Mouse (Mus musculus): Measurements from ENCODE around the gene Nol4l. TPM values are rescaled to one million over a fixed set of nuclear protein-coding genes. Genes with fewer than 3 reads are reported as not detected.
A peak's percentile ranks its signal among the peaks of the same experiment; 100 is the strongest.

The Nol4l gene
- polyA plus RNA-seq, 1 experiment from 2014 or later, result 6.9 TPM

- Histone ChIP-seq H3K9me3 (replicated peaks) (no peaks in the 10 kb centered on the region), H3K4me3 (peak overlapping the region; percentile 65), H3K27ac (peak overlapping the region; percentile 86), H3K36me3 (no peaks in the 10 kb centered on the region), H3K9ac (peak overlapping the region; percentile 66), H3K27me3 (0 out of 2 replicates have a peak, but pooled peaks cover 2% of the 10 kb centered on the region), H3K4me1 (replicated peaks) (peaks cover 60% of the 10 kb centered on the region), H3K4me2 (peak overlapping the region; percentile 93)
- WGBS, result 28% methylated on average over 2 of the region's 2 CpGs
- no peak; the same call in 1 of the 2 replicates for ATAC-seq (replicated peaks; ENCODE audit: insufficient number of reproducible peaks, insufficient read depth, low FRiP score, low read depth)
Observed at GRCm38 (mm10) chr2:153493393-153493731, 36.4 kb downstream of the Nol4l start.

GRCm38 (mm10) chr2:153492573-153493392 lies 37.0 kb downstream of the Nol4l start, which contains the start of gene 4930404H24Rik:
Gene 4930404H24Rik (plus strand): TSS chr2:153492790.
- peak within 1 kb of the TSS; percentile 86 for H3K27ac ChIP-seq
- 0 out of 2 replicates have a peak, but pooled peaks cover 2% of the 10 kb centered on the region for H3K27me3 ChIP-seq
- H3K4me2 ChIP-seq, result peak within 1 kb of the TSS; percentile 93
- peak within 1 kb of the TSS; percentile 65 for H3K4me3 ChIP-seq
- peak; percentile 47 for ATAC-seq (replicated peaks; ENCODE audit: insufficient number of reproducible peaks, insufficient read depth, low FRiP score, low read depth)
- peak within 1 kb of the TSS; percentile 66 for H3K9ac ChIP-seq
- under 1% methylated on average over 83 of the region's 83 CpGs for WGBS
- no peaks in the 10 kb centered on the region for H3K9me3 ChIP-seq (replicated peaks)
- H3K36me3 ChIP-seq, result no peaks in the 10 kb centered on the region
- peaks cover 60% of the 10 kb centered on the region for H3K4me1 ChIP-seq (replicated peaks)

GRCm38 (mm10) chr2:153492179-153492517 lies 37.6 kb downstream of the Nol4l start:
- Histone ChIP-seq H3K27me3 (0 out of 2 replicates have a peak, but pooled peaks cover 2% of the 10 kb centered on the region), H3K36me3 (no peaks in the 10 kb centered on the region), H3K9me3 (replicated peaks) (no peaks in the 10 kb centered on the region), H3K4me3 (peak overlapping the region; percentile 65), H3K9ac (peak overlapping the region; percentile 66), H3K4me2 (peak overlapping the region; percentile 93), H3K4me1 (replicated peaks) (peaks cover 57% of the 10 kb centered on the region), H3K27ac (peak overlapping the region; percentile 59)
- ATAC-seq (replicated peaks; ENCODE audit: insufficient number of reproducible peaks, insufficient read depth, low FRiP score, low read depth), result no peak; the same call in 1 of the 2 replicates
- 1% methylated on average over 24 of the region's 24 CpGs for WGBS

- no peaks in the 10 kb centered on the region for H3K9me3 ChIP-seq (replicated peaks)
- WGBS, result 23% methylated on average over 18 of the region's 18 CpGs
- H3K36me3 ChIP-seq, result no peaks in the 10 kb centered on the region
- H3K27ac ChIP-seq, result peak overlapping the region; percentile 59; the same call in 1 of the 2 replicates
- H3K4me3 ChIP-seq, result peak overlapping the region; percentile 65
- peaks cover 53% of the 10 kb centered on the region for H3K4me1 ChIP-seq (replicated peaks)
- ATAC-seq (replicated peaks; ENCODE audit: insufficient number of reproducible peaks, insufficient read depth, low FRiP score, low read depth), result no peak
- 0 out of 2 replicates have a peak, but pooled peaks cover 2% of the 10 kb centered on the region for H3K27me3 ChIP-seq
- H3K4me2 ChIP-seq, result peak overlapping the region; percentile 93
- H3K9ac ChIP-seq, result peak overlapping the region; percentile 66
Observed at GRCm38 (mm10) chr2:153491512-153492178, 38.1 kb downstream of the Nol4l start.

GRCm38 (mm10) chr2:153490940-153491339 lies 38.8 kb downstream of the Nol4l start:
- H3K9me3 ChIP-seq (replicated peaks), result no peaks in the 10 kb centered on the region
- no peak overlapping the region for H3K4me2 ChIP-seq
- no peak overlapping the region for H3K27ac ChIP-seq
- 0 out of 2 replicates have a peak, but pooled peaks cover 2% of the 10 kb centered on the region for H3K27me3 ChIP-seq
- no peak for ATAC-seq (replicated peaks; ENCODE audit: insufficient number of reproducible peaks, insufficient read depth, low FRiP score, low read depth)
- H3K4me3 ChIP-seq, result no peak overlapping the region
- H3K9ac ChIP-seq, result no peak overlapping the region
- no peaks in the 10 kb centered on the region for H3K36me3 ChIP-seq
- H3K4me1 ChIP-seq (replicated peaks), result peaks cover 46% of the 10 kb centered on the region
- 39% methylated on average over 5 of the region's 5 CpGs for WGBS

GRCm38 (mm10) chr2:153490116-153490515 lies 39.7 kb downstream of the Nol4l start:
- no peaks in the 10 kb centered on the region for H3K9me3 ChIP-seq (replicated peaks)
- WGBS, result 84% methylated on average over 1 of the region's 1 CpGs
- H3K4me3 ChIP-seq, result no peak overlapping the region
- no peak for ATAC-seq (replicated peaks; ENCODE audit: insufficient number of reproducible peaks, insufficient read depth, low FRiP score, low read depth)
- peaks cover 39% of the 10 kb centered on the region for H3K4me1 ChIP-seq (replicated peaks)
- H3K36me3 ChIP-seq, result no peaks in the 10 kb centered on the region
- no peak overlapping the region for H3K4me2 ChIP-seq
- H3K27me3 ChIP-seq, result 0 out of 2 replicates have a peak, but pooled peaks cover 2% of the 10 kb centered on the region
- H3K9ac ChIP-seq, result no peak overlapping the region
- no peak overlapping the region for H3K27ac ChIP-seq

GRCm38 (mm10) chr2:153484071-153484470 lies 45.7 kb downstream of the Nol4l start:
- H3K27ac ChIP-seq, result 0 out of 2 replicates have a peak overlapping the region, but pooled peaks have one; percentile 14
- H3K4me3 ChIP-seq, result no peak overlapping the region
- H3K4me2 ChIP-seq, result no peak overlapping the region
- no peaks in the 10 kb centered on the region for H3K36me3 ChIP-seq
- no peaks in the 10 kb centered on the region for H3K9me3 ChIP-seq (replicated peaks)
- no peaks in the 10 kb centered on the region for H3K27me3 ChIP-seq
- ATAC-seq (replicated peaks; ENCODE audit: insufficient number of reproducible peaks, insufficient read depth, low FRiP score, low read depth), result no peak
- WGBS, result 67% methylated on average over 4 of the region's 4 CpGs
- peaks cover 28% of the 10 kb centered on the region for H3K4me1 ChIP-seq (replicated peaks)
- no peak overlapping the region; the same call in 1 of the 2 replicates for H3K9ac ChIP-seq

- 13% methylated on average over 19 of the region's 20 CpGs for WGBS
- H3K27ac ChIP-seq, result peak overlapping the region; percentile 14; the same call in 1 of the 2 replicates
- no peaks in the 10 kb centered on the region for H3K9me3 ChIP-seq (replicated peaks)
- no peaks in the 10 kb centered on the region for H3K27me3 ChIP-seq
- no peaks in the 10 kb centered on the region for H3K36me3 ChIP-seq
- H3K4me3 ChIP-seq, result no peak overlapping the region
- H3K4me1 ChIP-seq (replicated peaks), result peaks cover 36% of the 10 kb centered on the region
- H3K9ac ChIP-seq, result peak overlapping the region; percentile 25; the same call in 1 of the 2 replicates
- ATAC-seq (replicated peaks; ENCODE audit: insufficient number of reproducible peaks, insufficient read depth, low FRiP score, low read depth), result peak; percentile 53
- H3K4me2 ChIP-seq, result peak overlapping the region; percentile 42
Observed at GRCm38 (mm10) chr2:153483118-153483983, 46.4 kb downstream of the Nol4l start.

GRCm38 (mm10) chr2:153481861-153482120 lies 48.0 kb downstream of the Nol4l start:
- WGBS, result 72% methylated on average over 2 of the region's 2 CpGs
- Histone ChIP-seq H3K27ac (no peak overlapping the region), H3K36me3 (no peaks in the 10 kb centered on the region), H3K9me3 (replicated peaks) (no peaks in the 10 kb centered on the region), H3K4me3 (no peak overlapping the region), H3K9ac (no peak overlapping the region), H3K4me2 (no peak overlapping the region), H3K4me1 (replicated peaks) (peaks cover 41% of the 10 kb centered on the region), H3K27me3 (no peaks in the 10 kb centered on the region)
- ATAC-seq (replicated peaks; ENCODE audit: insufficient number of reproducible peaks, insufficient read depth, low FRiP score, low read depth), result no peak

GRCm38 (mm10) chr2:153481108-153481860 lies 48.5 kb downstream of the Nol4l start:
- no peak for ATAC-seq (replicated peaks; ENCODE audit: insufficient number of reproducible peaks, insufficient read depth, low FRiP score, low read depth)
- H3K4me1 ChIP-seq (replicated peaks), result peaks cover 46% of the 10 kb centered on the region

More at GRCm38 (mm10) chr2:153481108-153481860, 48.5 kb downstream of the Nol4l start:
- Histone ChIP-seq H3K27me3 (no peaks in the 10 kb centered on the region), H3K4me2 (no peak overlapping the region), H3K36me3 (no peaks in the 10 kb centered on the region), H3K4me3 (no peak overlapping the region), H3K27ac (no peak overlapping the region), H3K9ac (no peak overlapping the region), H3K9me3 (replicated peaks) (no peaks in the 10 kb centered on the region)
- WGBS, result 65% methylated on average over 7 of the region's 7 CpGs

Data from heart, embryonic 15.5 days (tissue).